ENCODE assay signal across 31 mouse cellular contexts in genomic region chr9:45251990-45252389, GRCm38 (mm10). TPM values are rescaled to one million over a fixed set of nuclear protein-coding genes. Genes with fewer than 3 reads are reported as not detected.
A peak's percentile ranks its signal among the peaks of the same experiment; 100 is the strongest.
DNase-seq lines count a peak whose midpoint lies in the region; ATAC-seq and TF ChIP-seq lines count a peak whose summit lies in the region.
"Had no signal": no experiment of that assay in that cellular context is flagged by ENCODE, and none has a peak within 500 bp of the region (broad histone marks: within the 10 kb centered on the region; RNA-seq: fewer than 3 reads in every experiment).

No protein-coding gene starts in this region.

- TF ChIP-seq POLR2A in liver, adult 2 months (IDR thresholded peaks at IDR 0.05; ENCODE audit: extremely low read depth, insufficient read depth, low read length) = no peak
- no peak for TF ChIP-seq POLR2A in heart, adult 2 months (IDR thresholded peaks at IDR 0.05; ENCODE audit: insufficient read depth, low read depth, low read length)

- H3K4me2 ChIP-seq in liver, embryonic 11.5 days = no peak overlapping the region
- H3K4me2 ChIP-seq: embryonic facial prominence, embryonic 13.5 days; forebrain, embryonic 15.5 days; heart, embryonic 11.5 days; hindbrain, embryonic 13.5 days; limb, embryonic 12.5 days; lung, embryonic 14.5 days; midbrain, embryonic 15.5 days; stomach, embryonic 15.5 days had no signal

- no peaks in the 10 kb centered on the region for H3K4me1 ChIP-seq in liver, adult 2 months (ENCODE audit: control insufficient read depth, insufficient read depth, low read length)
- H3K4me1 ChIP-seq in liver, embryonic 11.5 days (replicated peaks; ENCODE audit: control insufficient read depth, insufficient read depth, low read length) = peaks cover 6% of the 10 kb centered on the region
- peaks cover 3% of the 10 kb centered on the region; the same call in 1 of the 2 replicates for H3K4me1 ChIP-seq in brown adipose tissue, adult 24 weeks (ENCODE audit: control insufficient read depth, insufficient read depth, insufficient read length, low read length)
- peaks cover 1% of the 10 kb centered on the region; the same call in 1 of the 2 replicates for H3K4me1 ChIP-seq in heart, adult 2 months (ENCODE audit: control insufficient read depth, insufficient read depth, low read length)
- H3K4me1 ChIP-seq: embryonic facial prominence, embryonic 13.5 days; forebrain, embryonic 15.5 days; hindbrain, embryonic 13.5 days; limb, embryonic 12.5 days; midbrain, embryonic 15.5 days; stomach, embryonic 15.5 days had no signal

- H3K36me3 ChIP-seq in liver, adult 2 months (ENCODE audit: control insufficient read depth, insufficient read depth, low read length) = no peaks in the 10 kb centered on the region
- no peaks in the 10 kb centered on the region for H3K36me3 ChIP-seq in liver, embryonic 11.5 days (ENCODE audit: control insufficient read depth, insufficient read depth, low read length)
- no peaks in the 10 kb centered on the region for H3K36me3 ChIP-seq in heart, adult 2 months (ENCODE audit: control insufficient read depth, insufficient read depth, low read length)
- H3K36me3 ChIP-seq: embryonic facial prominence, embryonic 13.5 days; forebrain, embryonic 10.5 days; forebrain, embryonic 15.5 days; hindbrain, embryonic 13.5 days; limb, embryonic 12.5 days; midbrain, embryonic 15.5 days; stomach, embryonic 15.5 days had no signal

- intact Hi-C loops in heart, adult 2 months (cut with DNase I) = no loop called here

- ATAC-seq in liver, embryonic 11.5 days (replicated peaks; ENCODE audit: low FRiP score) = no peak
- ATAC-seq in megakaryocyte, adult 5-6 weeks (ENCODE audit: poor library complexity, severe bottlenecking) = peak; percentile 19; the same call in 1 of the 2 replicates
- ATAC-seq: forebrain, embryonic 15.5 days; midbrain, embryonic 15.5 days had no signal

- H3K9ac ChIP-seq in liver, adult 2 months (ENCODE audit: low read depth, low read length) = no peak overlapping the region
- no peak overlapping the region for H3K9ac ChIP-seq in liver, embryonic 11.5 days (ENCODE audit: low read depth, low read length)
- H3K9ac ChIP-seq in heart, adult 2 months (ENCODE audit: low read depth, low read length) = no peak overlapping the region
- H3K9ac ChIP-seq: embryonic facial prominence, embryonic 13.5 days; forebrain, embryonic 15.5 days; hindbrain, embryonic 13.5 days; limb, embryonic 12.5 days; liver, embryonic 14.5 days; lung, embryonic 14.5 days; midbrain, embryonic 15.5 days; stomach, embryonic 15.5 days had no signal

- TF ChIP-seq CTCF in liver, adult 2 months (IDR thresholded peaks at IDR 0.05; ENCODE audit: low read depth, low read length) = no peak
- TF ChIP-seq CTCF in heart, adult 2 months (IDR thresholded peaks at IDR 0.05) = no peak

- H3K79me2 ChIP-seq in liver, adult 2 months (ENCODE audit: control insufficient read depth, insufficient read depth, low read length) = no peaks in the 10 kb centered on the region
- H3K79me2 ChIP-seq in heart, adult 2 months (replicated peaks; ENCODE audit: control insufficient read depth, insufficient read depth, low read length) = no peaks in the 10 kb centered on the region

- H3K27me3 ChIP-seq in liver, adult 2 months (ENCODE audit: control insufficient read depth, insufficient read depth, low read length) = no peaks in the 10 kb centered on the region
- 0 out of 2 replicates have a peak, but pooled peaks cover 2% of the 10 kb centered on the region for H3K27me3 ChIP-seq in liver, embryonic 11.5 days (replicated peaks; ENCODE audit: control insufficient read depth, insufficient read depth, low read length)
- H3K27me3 ChIP-seq in heart, adult 2 months (ENCODE audit: control insufficient read depth, insufficient read depth, low read length) = no peaks in the 10 kb centered on the region
- H3K27me3 ChIP-seq: forebrain, embryonic 15.5 days; hindbrain, embryonic 13.5 days; midbrain, embryonic 15.5 days; stomach, embryonic 15.5 days had no signal

- peak overlapping the region; percentile 39; the same call in 1 of the 2 replicates for H3K27ac ChIP-seq in liver, adult 2 months (replicated peaks; ENCODE audit: insufficient read depth, low read depth, low read length)
- no peak overlapping the region for H3K27ac ChIP-seq in liver, embryonic 11.5 days (ENCODE audit: low read depth, low read length)
- peak overlapping the region; percentile 50 for H3K27ac ChIP-seq in brown adipose tissue, adult 24 weeks (replicated peaks; ENCODE audit: low read depth, low read length)
- H3K27ac ChIP-seq in heart, adult 2 months = no peak overlapping the region
- H3K27ac ChIP-seq: embryonic facial prominence, embryonic 13.5 days; forebrain, embryonic 10.5 days; forebrain, embryonic 15.5 days; hindbrain, embryonic 13.5 days; layer of hippocampus, adult 2 months; limb, embryonic 12.5 days; liver, embryonic 14.5 days; midbrain, embryonic 15.5 days; stomach, embryonic 15.5 days had no signal

- no peaks in the 10 kb centered on the region for H3K9me3 ChIP-seq in liver, embryonic 11.5 days (ENCODE audit: control insufficient read depth, low read length)
- H3K9me3 ChIP-seq: embryonic facial prominence, embryonic 13.5 days; forebrain, embryonic 10.5 days; forebrain, embryonic 15.5 days; hindbrain, embryonic 13.5 days; limb, embryonic 12.5 days; midbrain, embryonic 15.5 days; stomach, embryonic 15.5 days had no signal

- DNase-seq in liver, adult 2 months (ENCODE audit: extremely low read depth, low read depth, low spot score) = no peak
- no peak for DNase-seq in liver, embryonic 11.5 days (ENCODE audit: low spot score)
- DNase-seq in CD4-positive, CD25-positive, alpha-beta regulatory T cell, adult 2 months (ENCODE audit: low read depth, low spot score) = peak; percentile 59
- DNase-seq in cerebellum, postnatal 14 days = no peak
- no peak for DNase-seq in lung, postnatal 4 days
- no peak for DNase-seq in heart, adult 2 months
- DNase-seq: adrenal gland, adult 2 months; adrenal gland, postnatal 36 days; cerebellum, adult 11 months; cerebellum, adult 9-11 months; gastrocnemius, postnatal 25 days; heart, postnatal 36 days; kidney, adult 18-20 months; kidney, postnatal 36 days; lung, embryonic 14.5 days; right cerebral cortex, adult 18-20 months had no signal

- 77% methylated on average over 4 of the region's 4 CpGs for WGBS in liver, adult 2 months
- 35% methylated on average over 4 of the region's 4 CpGs for WGBS in liver, embryonic 11.5 days
- 47% methylated on average over 4 of the region's 4 CpGs for WGBS in heart, adult 2 months

- H3K4me3 ChIP-seq in liver, adult 2 months (ENCODE audit: insufficient read depth, low read depth, low read length) = no peak overlapping the region
- no peak overlapping the region for H3K4me3 ChIP-seq in liver, embryonic 11.5 days (ENCODE audit: low read depth, low read length)
- H3K4me3 ChIP-seq in brown adipose tissue, adult 24 weeks (ENCODE audit: insufficient read depth, low read depth, low read length) = no peak overlapping the region
- H3K4me3 ChIP-seq in heart, adult 2 months = no peak overlapping the region
- H3K4me3 ChIP-seq: embryonic facial prominence, embryonic 13.5 days; forebrain, embryonic 10.5 days; forebrain, embryonic 15.5 days; hindbrain, embryonic 13.5 days; layer of hippocampus, adult 2 months; limb, embryonic 12.5 days; midbrain, embryonic 15.5 days; stomach, embryonic 15.5 days had no signal

- TF ChIP-seq EP300 in heart, adult 2 months (IDR thresholded peaks at IDR 0.05; ENCODE audit: insufficient read depth, low read depth, low read length) = no peak

RNA-seq across cellular contexts. Expression of gene Il10ra, which starts 17.0 kb away (rescaled TPM):
- 2.7 and 3.5 TPM in 2 replicates for total RNA-seq in liver, adult 2 months (2014; rRNA removed)
- 1.6 and 2.9 TPM in 2 replicates for polyA plus RNA-seq in liver, adult 2 months (2012; rRNA removed)
- polyA plus RNA-seq in liver, embryonic 11.5 days (2014; fragmentation: Nextera tagmentation; extraction: Ambion mirVana) = 5.4 and 6.6 TPM in 2 replicates
- 1.8 TPM in 2 replicates for polyA plus RNA-seq in brown adipose tissue, adult 24 weeks (2012; ENCODE audit: insufficient read depth, insufficient read length, missing spikeins)
- 33.9 and 37.2 TPM in 2 replicates for total RNA-seq in megakaryocyte, adult 5-6 weeks (2015)
- total RNA-seq in megakaryocyte, adult 5-6 weeks (2017) = 68.7 and 77.1 TPM in 2 replicates
- 1 to 10 TPM; 1.7 to 1.8 TPM for total RNA-seq in heart, adult 2 months (2021)
- polyA plus RNA-seq in heart, adult 2 months (2012; rRNA removed) = 3.6 and 3.7 TPM in 2 replicates

RNA-seq across cellular contexts. Expression of gene Tmprss4, which starts 48.1 kb away (rescaled TPM):
- 0.37 and 1.1 TPM in 2 replicates for total RNA-seq in liver, adult 2 months (2014; rRNA removed)
- 0.14 and 0.43 TPM in 2 replicates for polyA plus RNA-seq in liver, adult 2 months (2012; rRNA removed)
- 0.17 TPM in 1 of 2 replicates, not detected in the other for polyA plus RNA-seq in liver, embryonic 11.5 days (2014; fragmentation: Nextera tagmentation; extraction: Ambion mirVana)
- polyA plus RNA-seq in brown adipose tissue, adult 24 weeks (2012; ENCODE audit: insufficient read depth, insufficient read length, missing spikeins) = not detected in 2 replicates
- 0.34 TPM in 1 of 2 replicates, not detected in the other for total RNA-seq in megakaryocyte, adult 5-6 weeks (2015)
- 0.07 TPM in 1 of 2 replicates, not detected in the other for total RNA-seq in megakaryocyte, adult 5-6 weeks (2017)
- total RNA-seq in heart, adult 2 months (2021) = not detected
- 0.82 TPM in 1 of 2 replicates, not detected in the other for polyA plus RNA-seq in heart, adult 2 months (2012; rRNA removed)
- total RNA-seq: adrenal gland, adult 2 months; adrenal gland, postnatal 36 days; common myeloid progenitor, adult 5-6 weeks; gastrocnemius, adult 18-20 months; gastrocnemius, postnatal 25 days; heart, postnatal 36 days; layer of hippocampus, adult 2 months had no signal
- polyA plus RNA-seq: adrenal gland, adult 2 months; forebrain, embryonic 15.5 days; hindbrain, embryonic 13.5 days; limb, embryonic 12.5 days; midbrain, embryonic 15.5 days; neural tube, embryonic 11.5 days had no signal

Comparison
In these comparisons a context has a peak if more than half of its experiments do, and no peak if none do; other contexts are left out.
1. H3K27ac ChIP-seq: peak in liver, adult 2 months (single experiment) and brown adipose tissue, adult 24 weeks (single experiment); none in liver, embryonic 11.5 days (single experiment) and heart, adult 2 months (single experiment).